Mouse (Mus musculus): Measurements from ENCODE around the gene Abhd6. TPM values are rescaled to one million over a fixed set of nuclear protein-coding genes. Genes with fewer than 3 reads are reported as not detected.
"Not testable (repeated sequence)": the region's sequence is repeated elsewhere in the genome, so short reads cannot be mapped to it uniquely, and the experiment has no call there.

Gene Abhd6
- total RNA-seq, 2 experiments from 2014 or later = 11.0 TPM

DNA sequence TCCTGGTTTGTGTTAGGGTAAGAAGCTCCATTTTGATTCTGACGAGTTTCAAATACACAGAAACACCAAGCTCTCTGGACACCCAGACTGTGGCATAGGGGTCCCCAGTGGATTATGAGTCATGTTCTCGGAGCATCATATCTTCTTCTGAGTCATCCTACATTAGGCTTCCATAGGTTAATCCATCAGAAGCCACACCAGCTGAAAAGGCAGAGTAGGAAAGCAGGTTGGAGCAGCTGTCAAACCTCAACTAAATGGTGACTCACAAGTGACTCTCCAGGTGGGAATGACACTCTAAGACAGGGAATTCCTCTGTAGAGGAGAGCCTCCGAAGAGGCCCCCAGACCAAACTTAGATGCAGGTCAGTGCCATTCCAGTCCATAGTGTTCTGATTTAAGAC is 3.7 kb upstream of the Abhd6 start:
- no peak for DNase-seq

DNA sequence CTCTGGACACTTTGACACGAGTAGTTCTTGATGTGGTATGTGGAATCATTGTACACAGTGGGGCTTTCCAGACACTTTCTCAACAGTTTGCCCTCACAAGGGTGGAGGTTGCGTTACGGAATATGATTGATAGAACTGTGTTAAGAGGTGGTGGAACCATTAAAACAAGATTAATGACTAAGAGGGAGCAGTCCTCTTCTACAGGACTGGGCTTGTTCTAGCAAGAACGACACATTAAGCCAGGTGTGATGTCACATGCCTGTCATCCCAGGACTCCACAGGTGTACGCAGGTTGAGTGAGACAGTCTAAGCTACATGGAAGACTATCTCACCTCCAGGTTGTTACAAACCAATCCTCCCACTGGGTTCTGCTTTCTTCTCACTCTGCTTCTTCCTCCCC is 3.3 kb upstream of the Abhd6 start:
- DNase-seq = no peak

DNA sequence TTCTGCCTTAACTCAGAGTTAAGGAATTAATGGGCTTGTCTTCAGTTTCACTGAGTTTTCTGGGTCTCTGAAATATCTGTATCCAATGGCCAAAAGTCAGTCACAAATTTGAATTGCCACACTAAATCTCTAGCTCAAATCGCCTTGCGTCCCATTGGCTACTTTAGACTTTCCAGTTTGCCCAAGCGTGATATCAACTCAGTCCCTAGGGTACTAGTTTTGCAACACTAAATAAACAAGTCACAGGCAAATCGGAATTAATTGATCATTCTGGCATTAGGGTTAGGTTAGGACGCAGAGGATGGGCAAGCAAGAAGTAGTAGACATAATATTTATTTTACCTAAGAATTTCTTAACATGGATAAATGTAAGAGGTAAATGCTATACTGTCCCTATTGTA is 2.5 kb upstream of the Abhd6 start:
- DNase-seq = no peak

DNA sequence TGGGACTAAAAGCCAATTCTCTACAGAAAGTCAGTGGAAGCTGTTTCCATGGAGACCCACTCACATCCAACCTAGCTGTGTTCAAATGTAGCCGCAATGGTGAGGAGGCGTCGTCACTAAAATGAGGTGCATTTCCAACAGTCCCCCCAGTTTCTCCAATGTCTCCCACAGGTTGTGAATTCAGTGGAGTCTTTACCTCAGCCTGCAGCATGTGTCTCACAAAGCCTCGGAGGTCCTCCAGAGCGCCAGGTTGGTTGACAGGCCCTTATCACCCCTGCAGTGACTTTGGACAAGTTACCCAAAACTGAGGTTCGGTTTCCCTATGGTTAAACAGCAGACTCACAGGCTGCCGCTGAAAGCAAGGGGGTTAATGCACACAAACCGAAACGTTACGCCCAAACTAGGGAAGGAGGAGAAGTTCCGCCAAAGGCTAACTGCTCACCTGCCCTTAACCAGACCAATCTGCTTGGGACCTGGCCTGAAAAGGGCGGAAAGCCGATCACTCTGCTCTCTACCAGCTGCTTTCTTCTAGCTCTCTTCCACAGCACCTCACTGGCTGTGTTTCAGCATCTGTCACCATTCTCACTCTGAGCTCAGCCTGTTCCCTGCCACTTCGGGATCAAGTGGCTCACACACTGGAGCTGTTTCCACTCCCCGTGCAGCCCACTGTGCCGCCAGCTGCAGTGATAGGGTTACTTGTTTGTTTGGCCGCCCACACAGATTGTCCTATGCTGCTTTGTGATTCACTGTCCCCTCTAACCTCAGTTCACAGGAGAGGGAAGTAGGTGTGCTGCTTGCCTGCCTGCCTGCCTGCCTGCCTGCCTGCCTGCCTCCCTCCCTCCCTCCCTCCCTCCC is 1.6 kb upstream of the Abhd6 start:
- no peak for DNase-seq

DNA sequence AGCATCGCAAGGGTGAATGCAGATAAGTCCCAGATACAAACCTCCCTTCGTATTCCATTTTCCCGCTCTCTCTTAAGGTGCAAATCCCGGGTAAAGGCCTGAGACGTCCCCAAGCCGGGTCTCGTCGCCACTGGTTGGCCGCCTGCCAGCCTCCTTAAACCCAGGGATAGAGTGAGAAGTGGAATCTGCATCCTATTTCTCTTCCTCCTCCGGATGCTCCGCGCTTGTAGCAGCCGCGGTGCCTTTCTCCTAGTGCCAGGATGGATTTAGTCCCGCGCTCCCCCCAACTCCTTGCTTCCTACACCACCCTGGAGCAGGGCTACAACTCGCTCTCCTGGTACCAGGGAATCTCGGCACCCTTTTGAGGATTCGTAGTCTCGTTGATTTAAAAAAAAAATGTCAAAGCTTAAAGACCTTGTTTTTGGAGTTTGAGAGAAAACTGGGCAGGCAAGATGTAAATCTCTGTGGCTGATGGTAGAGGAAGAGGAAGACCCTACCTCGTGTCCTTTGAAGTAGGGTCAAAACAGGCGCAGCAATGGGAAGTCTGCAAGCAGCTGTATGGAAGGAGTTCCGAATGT is 480 bp downstream of the Abhd6 start:
- peak; percentile 44 to 72 for DNase-seq

DNA sequence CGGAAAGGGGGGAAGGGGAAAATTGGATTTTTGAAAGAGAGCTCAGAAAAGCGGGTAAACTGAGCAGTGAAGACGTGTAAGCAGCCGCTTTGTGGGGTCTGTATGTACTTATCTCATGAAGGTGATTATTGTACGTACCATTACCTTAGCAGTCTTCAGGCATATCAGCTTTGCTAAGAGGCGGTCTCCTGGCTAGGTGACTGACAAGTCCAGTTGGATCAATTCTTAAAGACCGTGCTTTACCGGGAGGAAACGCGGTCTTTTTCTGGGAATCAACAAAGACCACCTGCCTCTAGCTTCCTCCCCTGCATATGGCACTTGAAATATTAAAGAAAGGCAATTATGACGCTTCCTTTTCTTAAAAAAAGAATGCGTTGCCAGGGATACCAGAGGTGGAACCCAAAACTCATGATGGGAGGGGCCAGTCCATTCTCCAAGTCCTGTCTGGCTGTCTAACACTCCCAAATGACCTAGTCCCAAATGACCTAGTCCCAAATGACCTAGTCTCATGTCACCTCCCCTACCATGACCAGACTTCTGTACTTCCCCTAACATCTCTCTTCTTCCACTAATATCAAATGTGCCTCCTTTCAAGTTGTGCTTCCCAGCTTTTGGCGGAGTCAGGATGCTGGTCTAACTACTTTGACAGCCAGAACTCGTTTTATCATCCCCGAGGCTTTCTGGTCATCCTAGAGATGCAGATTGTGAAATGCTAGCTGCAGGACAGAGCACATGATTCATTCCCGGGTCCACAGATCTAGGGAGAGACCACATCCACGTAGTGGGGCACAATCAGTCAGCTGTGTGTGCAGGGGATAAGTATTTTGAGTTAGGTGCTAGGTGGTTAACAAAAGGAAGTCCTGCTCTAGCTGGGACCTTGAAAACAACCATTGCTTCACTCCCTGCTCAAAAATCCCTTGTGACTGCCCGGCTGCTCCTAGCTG is 1.3 kb downstream of the Abhd6 start:
- no peak for DNase-seq

DNA sequence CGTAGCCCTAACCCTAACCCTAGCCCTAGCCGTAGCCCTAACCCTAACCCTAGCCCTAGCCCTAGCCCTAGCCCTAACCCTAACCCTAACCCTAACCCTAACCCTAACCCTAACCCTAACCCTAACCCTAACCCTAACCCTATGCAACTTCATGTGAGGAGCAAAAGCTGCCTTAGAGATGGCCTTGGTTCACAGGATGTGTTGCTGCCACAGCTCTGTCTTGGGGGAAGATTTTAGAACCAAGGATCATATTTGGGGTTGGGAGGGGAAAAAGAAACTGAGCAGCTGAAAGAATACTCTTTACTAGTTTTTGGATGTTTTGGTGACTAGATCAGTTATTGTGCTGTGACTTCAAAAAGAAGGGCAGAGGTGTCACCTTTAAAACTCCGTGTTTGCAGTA is 3.4 kb downstream of the Abhd6 start:
- DNase-seq = not testable (repeated sequence)

DNA sequence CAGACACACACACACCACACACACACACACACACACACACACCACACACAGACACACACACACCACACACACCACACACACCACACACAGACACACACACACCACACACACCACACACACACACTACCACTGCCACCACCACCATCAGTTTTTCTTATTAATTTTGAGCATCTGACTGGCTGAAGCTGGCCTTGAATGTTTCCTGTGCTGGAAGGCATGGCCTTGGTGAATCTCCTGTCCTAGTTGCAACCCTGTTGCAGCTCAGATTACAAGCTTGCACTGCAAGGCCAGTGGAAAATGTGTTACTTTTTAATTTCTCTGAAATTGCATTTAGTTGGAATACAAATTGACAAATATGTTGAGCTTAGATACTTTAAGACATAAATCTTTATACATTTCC is 4.4 kb downstream of the Abhd6 start:
- no peak for DNase-seq

DNA sequence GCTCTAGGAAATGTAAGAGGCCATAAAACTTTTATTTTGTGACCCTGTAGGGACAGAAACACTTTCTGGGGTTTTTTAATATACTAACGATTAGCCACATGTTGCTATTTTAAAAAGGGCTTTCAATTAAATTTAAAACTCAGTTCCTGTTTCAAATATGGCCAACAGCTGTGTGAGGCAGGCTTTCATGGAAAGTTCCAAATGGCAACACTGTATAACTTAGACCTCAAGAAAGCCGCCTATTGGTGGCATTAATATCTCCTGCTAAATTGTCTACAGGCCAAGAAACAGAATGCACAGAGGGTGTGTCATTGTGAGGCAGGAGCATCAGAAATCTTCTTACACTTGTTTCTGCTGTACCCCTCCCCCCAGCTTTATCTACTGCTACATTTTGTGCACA is 4.8 kb downstream of the Abhd6 start:
- no peak for DNase-seq

DNA sequence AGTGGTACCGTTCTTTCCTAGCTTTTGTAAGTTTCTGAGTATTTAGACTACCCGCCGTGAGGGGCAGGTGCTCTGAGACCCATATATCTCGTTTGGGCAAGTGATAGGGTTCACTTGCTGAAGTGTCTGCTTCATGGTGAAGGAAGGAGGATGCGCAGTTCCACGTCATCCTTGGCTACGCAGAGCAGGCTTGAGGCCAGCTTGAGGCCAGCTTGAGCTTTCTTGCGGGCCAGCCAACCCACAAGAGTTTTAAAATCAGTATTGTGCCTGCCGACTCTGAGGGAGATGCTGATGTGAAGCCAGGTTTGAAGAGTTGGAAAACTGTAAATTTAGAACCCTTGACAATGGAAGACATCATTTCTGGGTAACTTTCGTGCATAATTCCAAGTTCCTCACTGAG is 5.2 kb downstream of the Abhd6 start:
- DNase-seq = no peak

DNA sequence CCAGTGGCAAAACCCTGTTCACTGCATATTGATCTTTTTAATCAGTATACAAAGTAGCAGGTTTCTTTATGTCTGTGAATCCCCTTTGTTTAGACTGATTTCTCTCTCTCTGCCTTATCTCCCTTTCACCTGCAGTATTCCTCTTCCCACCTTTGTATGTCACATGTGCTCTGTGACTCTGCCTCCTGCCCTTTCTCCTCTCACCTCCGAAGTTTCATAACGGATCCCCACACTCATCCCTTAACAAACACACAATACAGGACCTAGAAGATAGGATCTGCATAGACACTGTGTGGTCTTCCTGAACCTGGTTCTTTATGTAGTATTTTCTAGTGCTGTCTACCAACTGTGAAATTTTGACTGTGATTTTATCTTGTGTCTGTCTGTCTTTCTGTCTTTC is 8.6 kb downstream of the Abhd6 start:
- no peak for DNase-seq

DNA sequence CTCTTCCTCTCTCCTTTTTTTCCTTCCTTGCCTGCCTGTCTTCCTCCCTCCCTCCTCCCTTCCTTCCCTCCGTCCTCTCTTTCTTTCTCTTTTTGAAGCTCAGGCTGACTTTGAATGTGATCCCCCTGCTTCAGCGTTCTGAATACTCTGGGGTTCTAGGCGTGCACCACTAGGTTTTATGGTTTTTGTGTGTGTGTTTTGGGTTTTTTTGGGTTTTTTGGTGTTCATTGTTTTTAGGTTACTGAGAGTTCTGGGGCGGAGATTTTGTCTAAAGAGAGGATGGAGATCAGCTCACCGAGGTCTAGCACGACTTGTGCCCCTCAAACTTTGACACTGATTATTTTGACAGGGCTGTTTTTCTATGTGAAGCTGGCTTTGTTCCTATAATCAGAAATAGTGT is 9.2 kb downstream of the Abhd6 start:
- DNase-seq = no peak

DNA sequence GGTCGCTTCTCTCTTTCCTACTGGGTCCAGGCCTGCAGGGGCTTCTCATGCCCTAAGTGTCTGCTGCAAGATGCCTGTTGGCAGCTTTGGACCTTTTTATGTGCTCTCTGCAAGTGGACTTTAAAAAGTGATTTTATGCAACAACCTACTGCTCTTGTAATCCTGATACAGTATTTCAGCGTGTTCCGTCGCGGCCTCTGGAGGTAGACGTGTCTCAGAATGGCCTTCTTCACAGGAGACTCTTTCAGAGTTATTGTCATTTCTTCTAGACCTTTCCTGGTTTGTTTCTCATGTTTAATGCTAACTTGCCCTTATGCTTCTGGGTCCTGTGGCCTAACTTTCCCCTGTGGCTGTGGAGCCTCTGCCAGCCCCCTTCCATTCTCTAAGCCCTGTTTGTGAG is 13.1 kb downstream of the Abhd6 start:
- no peak for DNase-seq

DNA sequence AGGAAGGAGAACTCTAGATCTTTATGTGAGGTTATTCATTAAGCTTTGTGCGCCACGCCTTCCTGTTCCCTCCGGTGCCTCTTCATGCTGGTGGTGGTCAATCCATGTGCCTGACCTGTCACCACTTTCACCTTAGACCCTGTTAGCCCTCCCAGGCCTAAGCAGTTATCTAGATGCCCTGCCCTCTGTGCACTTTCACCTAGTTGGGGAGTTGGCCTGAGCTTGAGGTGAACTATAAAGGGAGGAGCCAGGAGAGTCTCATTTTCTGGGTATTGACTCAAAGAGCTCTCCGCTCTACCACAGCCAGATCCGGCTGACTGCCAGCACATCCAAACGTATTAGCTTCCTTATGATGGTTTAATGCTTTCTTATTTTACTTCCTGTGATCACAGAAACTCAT is 13.6 kb downstream of the Abhd6 start:
- no peak for DNase-seq

DNA sequence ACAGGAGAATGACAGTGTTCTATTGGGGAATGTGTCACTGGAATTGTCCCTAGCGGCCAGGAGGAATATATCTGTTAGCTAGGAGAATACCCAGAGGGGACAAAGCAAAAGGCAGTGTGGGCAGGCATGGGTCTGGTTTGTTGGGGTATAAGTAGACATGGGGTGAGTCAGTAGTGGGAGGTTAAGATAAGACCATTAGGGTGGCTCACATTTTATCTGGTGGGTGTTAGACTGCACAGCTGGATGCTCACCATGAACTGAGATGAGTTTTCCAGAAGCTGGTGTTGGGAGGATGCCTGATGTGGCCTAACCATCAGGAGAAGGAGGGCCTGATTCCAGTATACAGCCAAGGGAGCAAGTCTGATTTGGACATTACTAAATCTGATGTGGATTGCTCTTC is 14.2 kb downstream of the Abhd6 start:
- no peak for DNase-seq

DNA sequence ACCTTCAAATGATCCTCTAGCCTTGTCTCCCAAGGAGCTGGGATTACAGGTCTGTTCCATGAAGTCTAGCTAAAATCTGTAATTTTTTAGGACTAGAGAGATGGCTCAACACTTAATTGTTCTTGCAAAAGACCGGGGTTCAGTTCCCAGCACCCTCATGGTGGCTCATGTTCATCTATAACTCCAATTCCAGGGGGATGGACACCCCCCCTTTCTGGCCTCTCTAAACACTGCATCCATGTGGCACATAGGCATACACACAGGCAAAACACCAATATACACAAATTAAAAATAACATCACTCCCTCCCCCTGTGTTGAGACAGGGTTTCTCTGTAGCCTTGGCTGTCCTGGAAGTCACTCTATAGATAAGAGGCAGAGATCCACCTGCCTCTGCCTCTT is 17.3 kb downstream of the Abhd6 start:
- no peak for DNase-seq

DNA sequence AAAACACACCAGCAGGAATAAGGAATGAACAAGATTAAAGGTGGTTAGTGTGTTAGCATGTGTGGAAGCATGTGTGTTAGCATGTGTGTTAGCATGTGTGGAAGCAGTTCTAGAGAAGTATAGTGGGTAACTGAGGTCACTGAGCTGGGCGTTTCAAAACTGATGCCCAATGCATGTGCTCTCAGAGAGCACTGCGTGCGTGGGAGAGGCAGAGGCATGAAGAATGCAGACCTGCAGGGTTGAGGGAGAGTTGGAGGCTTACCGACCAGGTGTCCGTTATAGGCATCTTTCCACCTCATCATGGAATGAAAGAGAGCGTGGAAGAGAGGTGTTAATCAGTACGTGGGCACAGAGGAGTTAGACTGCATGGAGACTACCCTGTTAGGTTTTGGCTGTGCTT is 17.8 kb downstream of the Abhd6 start:
- no peak for DNase-seq

DNA sequence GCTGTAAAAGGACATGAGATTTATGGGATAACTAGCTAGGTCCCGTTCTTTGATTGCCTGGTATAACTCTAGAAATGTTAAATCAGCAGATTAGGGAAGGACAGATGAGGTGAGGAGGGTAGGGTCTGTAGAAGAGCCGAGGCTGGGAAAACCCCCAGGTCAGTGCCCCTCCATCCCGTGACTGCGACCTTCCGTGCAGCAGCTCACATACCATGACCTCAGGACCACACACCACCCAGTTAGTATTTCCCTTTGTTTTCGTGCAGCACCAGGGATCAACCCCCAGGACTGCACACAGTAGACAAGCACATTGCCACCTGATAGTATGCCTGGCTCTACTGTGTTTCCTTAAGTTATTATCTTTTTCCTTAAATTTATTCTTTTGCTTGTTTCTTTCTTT is 21.8 kb downstream of the Abhd6 start:
- DNase-seq = no peak

DNA sequence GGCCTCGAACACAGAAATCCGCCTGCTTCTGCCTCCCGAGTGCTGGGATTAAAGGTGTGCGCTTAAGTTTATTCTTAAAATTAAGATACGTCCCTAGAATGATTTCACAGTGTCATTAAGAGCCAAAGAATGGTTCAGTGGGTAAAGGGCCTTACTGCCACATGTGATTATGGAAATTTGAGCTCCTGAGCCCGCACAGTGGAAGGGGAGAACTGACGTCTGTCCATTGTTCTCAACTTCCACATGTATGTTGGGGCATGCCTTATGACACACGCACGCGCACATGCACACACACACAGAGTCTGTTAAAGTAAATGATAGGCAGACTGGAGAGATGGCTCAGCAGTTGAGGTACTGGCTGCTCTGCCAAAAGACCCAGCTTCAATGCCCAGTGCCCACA is 22.2 kb downstream of the Abhd6 start:
- DNase-seq = no peak

DNA sequence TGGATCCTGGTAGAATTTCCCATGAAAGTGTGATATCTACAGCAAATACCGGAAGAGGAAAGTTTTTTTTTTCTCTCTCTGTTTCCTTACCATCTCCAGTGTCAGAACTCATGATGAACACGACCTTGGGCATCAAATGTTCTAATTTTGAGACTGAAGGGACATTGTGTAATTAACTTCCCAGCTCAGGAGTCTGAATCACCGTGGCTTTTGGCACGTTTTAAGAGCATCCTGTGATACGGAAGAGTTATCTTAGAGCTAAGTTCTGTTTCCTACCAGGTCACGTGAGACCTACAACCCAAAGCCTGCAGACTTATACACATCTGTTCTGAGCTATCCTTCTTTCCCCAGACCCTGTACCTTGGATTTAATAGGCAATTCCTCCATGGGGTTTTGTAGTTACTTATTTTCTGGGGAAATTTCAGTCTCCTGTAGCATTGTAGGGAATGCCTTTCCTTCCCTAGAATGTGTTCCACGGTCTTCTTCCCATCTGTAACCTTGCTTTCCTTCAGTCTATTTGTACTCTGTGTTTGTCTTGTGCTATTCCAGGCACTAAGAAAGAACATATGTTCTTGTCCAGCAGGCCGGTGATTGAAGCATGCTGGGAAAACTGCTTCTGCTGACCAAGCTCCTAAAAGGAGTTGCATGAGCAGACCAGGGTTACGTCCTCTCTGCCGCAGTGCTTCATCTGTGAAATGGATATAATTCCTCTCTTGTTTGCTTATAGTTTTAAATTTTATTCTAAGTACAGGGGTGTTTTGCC is 24.2 kb downstream of the Abhd6 start:
- peak in 1 of 2 experiments; percentile 20 for DNase-seq

DNA sequence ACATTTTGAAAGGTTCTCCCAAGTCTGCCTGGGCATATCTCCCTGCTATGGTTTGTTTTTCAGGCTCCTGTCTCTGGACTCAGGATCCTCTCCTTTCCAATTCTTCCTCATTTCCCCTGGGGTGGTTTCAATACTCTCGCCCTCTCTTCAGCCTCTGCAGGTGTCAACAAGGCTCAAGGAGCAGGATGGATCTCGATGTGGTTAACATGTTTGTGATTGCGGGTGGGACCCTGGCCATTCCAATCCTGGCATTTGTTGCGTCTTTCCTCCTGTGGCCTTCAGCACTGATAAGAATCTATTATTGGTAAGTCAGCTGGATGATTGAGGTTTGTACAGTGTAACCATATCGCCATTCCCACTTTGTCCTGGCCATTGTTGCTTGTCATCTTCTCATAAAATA is 25.4 kb downstream of the Abhd6 start:
- no peak for DNase-seq

DNA sequence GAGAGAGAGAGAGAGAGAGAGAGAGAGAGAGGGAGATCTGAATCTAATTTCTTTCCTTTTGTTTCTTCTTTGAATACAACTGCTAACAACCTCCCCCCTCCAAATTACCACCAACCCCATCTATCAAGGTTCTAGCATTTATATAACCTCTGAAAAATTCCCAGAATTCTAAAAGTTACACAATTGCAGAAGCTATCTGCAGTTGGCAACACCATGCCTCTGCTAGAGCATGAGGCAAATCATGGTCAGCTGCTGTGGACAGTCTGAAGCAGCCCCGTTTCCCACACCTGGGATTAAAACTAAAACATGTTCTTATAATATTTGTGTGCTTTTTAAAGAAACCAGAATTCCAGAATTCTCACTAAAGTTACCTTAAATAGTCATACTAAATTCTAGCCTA is 27.1 kb downstream of the Abhd6 start:
- no peak for DNase-seq

Data from heart, adult 18-20 months (tissue).